Mouse (Mus musculus): ENCODE measurements around the gene Olfr376.

Gene Olfr376

GRCm38 (mm10) chr11:73370946-73371345 is at the start of gene Olfr376:
TSS of gene Olfr376 (plus strand) at chr11:73371246.
- DNase-seq, result no peak

GRCm38 (mm10) chr11:73323906-73324830 is 46.9 kb upstream of the Olfr376 start:
- DNase-seq, result no peak

GRCm38 (mm10) chr11:73326485-73326886 is 44.6 kb upstream of the Olfr376 start:
- no peak for DNase-seq

GRCm38 (mm10) chr11:73327361-73327760 is 43.7 kb upstream of the Olfr376 start:
- no peak for DNase-seq

- no peak for DNase-seq
Measured at GRCm38 (mm10) chr11:73329442-73329841, 41.6 kb upstream of the Olfr376 start, which contains the start of the genes Aspa, Gm49340 and Spata22. TSS of gene Aspa (minus strand) at chr11:73329596. TSS of gene Gm49340 (plus strand) at chr11:73329741. TSS of gene Spata22 (plus strand) at chr11:73329741.

GRCm38 (mm10) chr11:73333357-73333756 is 37.7 kb upstream of the Olfr376 start:
- DNase-seq, result no peak

- no peak for DNase-seq
Measured at GRCm38 (mm10) chr11:73336919-73337318, 34.1 kb upstream of the Olfr376 start.

- no peak for DNase-seq
Measured at GRCm38 (mm10) chr11:73350483-73350882, 20.6 kb upstream of the Olfr376 start, which contains the start of gene Olfr20. TSS of gene Olfr20 (plus strand) at chr11:73350783.

GRCm38 (mm10) chr11:73395374-73395773 is 24.3 kb downstream of the Olfr376 start:
- no peak for DNase-seq

- DNase-seq, result no peak
Measured at GRCm38 (mm10) chr11:73399514-73399913, 28.5 kb downstream of the Olfr376 start, which contains the start of gene Olfr1. TSS of gene Olfr1 (minus strand) at chr11:73399614.
